Mouse (Mus musculus) limb, embryonic 11.5 days (tissue): ENCODE results near the gene Actr5. TPM values are rescaled to one million over a fixed set of nuclear protein-coding genes. Genes with fewer than 3 reads are reported as not detected.
A peak's percentile ranks its signal among the peaks of the same experiment; 100 is the strongest.

Experiments used
- ATAC-seq: fragments of 200-750 bp; cut with Nextera tagmentation; 2 replicates; pipeline ENCODE4 v1.8.0; 2017; ENCODE audit warnings: low read depth; ENCODE audit not compliant: insufficient number of reproducible peaks, low FRiP score, low TSS enrichment
- DNase-seq: peaks from one replicate; pipeline ENCODE4 v3.0.0-alpha.2; 2015; ENCODE audit warnings: low spot score
- H3K27ac ChIP-seq: fragments of 300-500 bp; sonication (generic); replicated peaks from 2 replicates; pipeline ENCODE4 v1.5.1; 2014; ENCODE audit warnings: low read depth, mild to moderate bottlenecking, low read length
- H3K27me3 ChIP-seq: fragments of 300-500 bp; sonication (generic); 2 replicates; pipeline ENCODE4 v1.6.1; 2014; ENCODE audit warnings: mild to moderate bottlenecking, low read length, mixed read lengths; ENCODE audit not compliant: control insufficient read depth, insufficient read depth
- H3K36me3 ChIP-seq: fragments of 300-500 bp; sonication (generic); 2 replicates; pipeline ENCODE4 v1.6.1; 2014; ENCODE audit warnings: mild to moderate bottlenecking, low read length, moderate library complexity, mixed read lengths; ENCODE audit not compliant: control insufficient read depth, insufficient read depth
- H3K4me1 ChIP-seq: fragments of 300-500 bp; sonication (generic); 2 replicates; pipeline ENCODE4 v1.6.1; 2014; ENCODE audit warnings: low read length, mixed read lengths; ENCODE audit not compliant: control insufficient read depth, insufficient read depth
- H3K4me2 ChIP-seq: fragments of 300-500 bp; sonication (generic); 2 replicates; pipeline ENCODE4 v1.6.1; 2014; ENCODE audit warnings: low read depth, mild to moderate bottlenecking, moderate library complexity; ENCODE audit not compliant: severe bottlenecking
- H3K4me3 ChIP-seq: fragments of 300-500 bp; sonication (generic); 2 replicates; pipeline ENCODE4 v1.5.1; 2014; ENCODE audit warnings: low read depth, low read length
- H3K9ac ChIP-seq: fragments of 300-500 bp; sonication (generic); 2 replicates; pipeline ENCODE4 v1.6.1; 2014; ENCODE audit warnings: mild to moderate bottlenecking, low read length
- H3K9me3 ChIP-seq: fragments of 300-500 bp; sonication (generic); 2 replicates; pipeline ENCODE4 v1.6.1; 2016; ENCODE audit warnings: low read length; ENCODE audit not compliant: control insufficient read depth
- WGBS: fragments of 180-500 bp; shearing (Covaris S2); extraction: QIAGEN DNeasy Blood & Tissue Kit; methylation state at CpG from one replicate; pipeline ENCODE4 v1.1.7; 2014; 5-methylcytosine and 5-hydroxymethylcytosine counted together
- polyA plus RNA-seq: library from polyadenylated mRNA; unstranded; fragments of >200 nt; fragmentation: Nextera tagmentation; extraction: Ambion mirVana; gene quantifications from 2 replicates; pipeline ENCODE4 v1.2.1, GENCODE M21; 2014

The Actr5 gene
- 16.4 and 20.6 TPM in 2 replicates for polyA plus RNA-seq

DNA sequence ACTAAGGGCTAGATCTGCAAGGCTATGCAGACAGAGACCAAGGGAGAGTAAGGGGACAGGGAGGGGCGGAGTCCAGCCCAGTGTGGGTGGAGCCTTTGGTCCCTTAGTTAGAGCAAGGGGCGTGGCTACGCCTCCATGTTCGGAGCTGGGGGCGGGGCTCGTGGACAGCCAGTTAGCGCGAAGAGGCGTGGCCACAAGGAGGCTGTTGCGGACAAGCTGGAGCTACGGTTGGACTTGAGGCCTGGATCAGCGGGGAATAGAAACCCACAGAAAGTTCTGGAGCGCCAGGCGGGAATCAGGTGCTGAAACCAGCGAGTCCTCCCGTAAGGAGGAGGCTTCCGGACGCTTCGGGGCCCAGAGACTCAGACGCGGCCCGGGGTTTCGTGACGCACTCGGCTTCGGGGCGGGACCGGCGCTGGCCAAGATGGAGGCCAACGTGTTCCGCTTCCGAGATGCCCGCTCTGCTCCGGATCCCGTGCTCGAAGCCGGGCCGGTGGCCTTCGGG, at the start of gene Actr5:
TSS of gene Actr5 (plus strand) at position 171 of the 505 bp plus-strand sequence.
- no peaks in the 10 kb centered on the region for H3K9me3 ChIP-seq
- peaks cover 2% of the 10 kb centered on the region; the same call in 1 of the 2 replicates for H3K36me3 ChIP-seq
- peak within 1 kb of the TSS; percentile 67 for H3K27ac ChIP-seq
- peak within 1 kb of the TSS; percentile 84 for H3K4me2 ChIP-seq
- DNase-seq (peak; percentile 98), ATAC-seq (peak; percentile 95)
- H3K4me3 ChIP-seq = peak within 1 kb of the TSS; percentile 78
- H3K27me3 ChIP-seq = no peaks in the 10 kb centered on the region
- H3K4me1 ChIP-seq = peaks cover 11% of the 10 kb centered on the region
- under 1% methylated on average over 39 of the region's 39 CpGs for WGBS
- peak within 1 kb of the TSS; percentile 83 for H3K9ac ChIP-seq

DNA sequence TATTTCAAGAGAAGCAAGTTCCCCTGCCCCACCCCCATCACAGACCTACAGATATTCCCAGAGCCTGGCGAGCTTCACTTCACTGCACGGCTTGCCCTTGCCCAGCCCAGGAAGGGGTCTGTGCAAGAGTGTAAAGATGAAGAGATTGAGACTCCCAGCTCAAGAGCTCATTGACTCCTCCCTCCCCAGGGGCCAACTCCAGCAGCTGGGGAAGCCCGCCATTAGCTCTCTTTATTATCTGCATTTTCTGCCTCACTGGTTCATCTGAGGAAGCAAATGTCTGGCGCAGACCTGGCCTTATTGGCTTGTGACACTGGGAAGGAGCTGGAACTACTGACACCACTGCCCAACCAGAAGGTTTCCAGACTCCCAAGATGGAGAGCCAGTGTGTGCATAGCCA, 44.7 kb upstream of the Actr5 start:
- ATAC-seq (no peak), DNase-seq (no peak)
- no peak overlapping the region for H3K4me3 ChIP-seq
- no peak overlapping the region for H3K27ac ChIP-seq
- no peaks in the 10 kb centered on the region for H3K9me3 ChIP-seq
- no peaks in the 10 kb centered on the region for H3K4me1 ChIP-seq
- no peak overlapping the region for H3K4me2 ChIP-seq
- H3K36me3 ChIP-seq = no peaks in the 10 kb centered on the region
- WGBS = 85% methylated on average over 4 of the region's 4 CpGs
- H3K27me3 ChIP-seq = no peaks in the 10 kb centered on the region
- no peak overlapping the region for H3K9ac ChIP-seq

DNA sequence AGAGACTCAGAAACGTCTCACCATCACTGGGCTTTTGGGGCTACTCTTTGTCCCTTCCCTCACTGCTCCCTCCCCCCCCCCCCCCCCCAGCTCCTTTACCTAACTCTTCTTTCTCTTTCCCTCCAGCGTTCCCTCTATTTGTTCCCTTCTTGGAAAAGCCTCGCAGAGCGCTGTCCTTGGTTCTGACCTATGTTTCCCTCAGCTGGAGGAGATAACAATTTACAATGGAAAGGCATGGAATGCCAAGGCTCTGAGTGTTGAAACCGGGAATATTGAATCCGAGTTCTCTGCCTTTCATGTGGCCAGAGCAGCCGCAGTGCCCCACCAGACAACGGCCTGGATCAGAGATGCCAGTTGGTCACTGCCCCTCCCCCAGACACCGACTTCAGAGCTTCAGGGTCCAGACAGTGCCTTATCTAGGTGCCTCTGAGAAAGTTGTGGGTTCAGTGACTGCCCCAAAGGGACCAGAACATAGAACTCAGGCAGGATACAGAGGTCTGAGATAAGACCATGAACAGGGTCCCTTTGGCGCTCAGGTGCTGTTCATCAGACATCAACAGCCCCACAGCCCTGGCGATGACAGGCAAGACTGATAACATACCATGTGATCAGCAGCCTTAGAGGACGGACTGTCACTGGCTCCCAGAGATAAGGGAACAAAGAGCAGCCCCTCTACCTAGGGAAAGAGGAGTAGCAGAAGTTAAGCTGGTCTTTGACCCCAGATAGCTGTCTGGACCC, 39.9 kb upstream of the Actr5 start:
- ATAC-seq (no peak), DNase-seq (peak; percentile 83)
- Histone ChIP-seq H3K4me1 (no peaks in the 10 kb centered on the region), H3K4me2 (no peak overlapping the region), H3K36me3 (no peaks in the 10 kb centered on the region), H3K27me3 (no peaks in the 10 kb centered on the region), H3K9ac (no peak overlapping the region), H3K27ac (no peak overlapping the region), H3K4me3 (no peak overlapping the region), H3K9me3 (no peaks in the 10 kb centered on the region)
- 11% methylated on average over 12 of the region's 12 CpGs for WGBS

GRCm38 (mm10) chr2:158588524-158589271, 36.0 kb upstream of the Actr5 start:
- H3K27ac ChIP-seq = no peak overlapping the region
- ATAC-seq (no peak), DNase-seq (no peak)
- H3K9ac ChIP-seq = no peak overlapping the region
- H3K4me2 ChIP-seq = no peak overlapping the region
- no peaks in the 10 kb centered on the region for H3K4me1 ChIP-seq
- 30% methylated on average over 8 of the region's 8 CpGs for WGBS
- no peaks in the 10 kb centered on the region for H3K27me3 ChIP-seq
- H3K36me3 ChIP-seq = no peaks in the 10 kb centered on the region
- no peaks in the 10 kb centered on the region for H3K9me3 ChIP-seq
- H3K4me3 ChIP-seq = no peak overlapping the region

- no peaks in the 10 kb centered on the region for H3K36me3 ChIP-seq
- no peak for ATAC-seq
Observed at GRCm38 (mm10) chr2:158590495-158590894, 34.2 kb upstream of the Actr5 start.

DNA sequence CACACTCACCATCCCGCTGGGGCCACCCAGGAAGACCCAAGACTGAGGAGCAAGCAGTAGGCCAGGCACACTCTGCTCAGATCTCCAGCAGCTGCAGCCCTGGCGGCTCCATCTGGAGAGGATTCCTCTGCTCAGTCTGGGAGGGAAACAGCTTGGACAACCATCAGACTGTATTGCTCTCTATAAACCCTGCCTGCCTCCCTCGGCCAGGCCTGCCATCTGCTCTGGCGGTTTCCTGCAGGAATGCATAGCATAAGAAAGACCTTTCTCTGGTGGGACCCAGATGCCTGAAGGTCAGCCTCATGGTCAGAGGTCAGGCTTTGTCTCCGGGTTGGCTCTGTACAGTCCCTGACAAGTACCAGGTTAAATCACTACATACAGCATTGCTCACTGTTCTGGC, 33.4 kb upstream of the Actr5 start:
- no peak for DNase-seq
- ATAC-seq = no peak
- H3K9ac ChIP-seq = no peak overlapping the region
- no peak overlapping the region for H3K27ac ChIP-seq
- no peak overlapping the region for H3K4me2 ChIP-seq
- no peak overlapping the region for H3K4me3 ChIP-seq
- peaks cover 7% of the 10 kb centered on the region; the same call in 1 of the 2 replicates for H3K4me1 ChIP-seq
- no peaks in the 10 kb centered on the region for H3K9me3 ChIP-seq
- no peaks in the 10 kb centered on the region for H3K27me3 ChIP-seq
- 42% methylated on average over 5 of the region's 5 CpGs for WGBS
- H3K36me3 ChIP-seq = no peaks in the 10 kb centered on the region

More at GRCm38 (mm10) chr2:158590495-158590894, 34.2 kb upstream of the Actr5 start:
- Histone ChIP-seq H3K27me3 (no peaks in the 10 kb centered on the region), H3K4me1 (peaks cover 7% of the 10 kb centered on the region; the same call in 1 of the 2 replicates), H3K9me3 (no peaks in the 10 kb centered on the region), H3K4me2 (no peak overlapping the region), H3K4me3 (no peak overlapping the region), H3K9ac (no peak overlapping the region), H3K27ac (no peak overlapping the region)
- 57% methylated on average over 3 of the region's 3 CpGs for WGBS
- DNase-seq = no peak

GRCm38 (mm10) chr2:158593371-158593770, 31.3 kb upstream of the Actr5 start:
- peaks cover 3% of the 10 kb centered on the region; the same call in 1 of the 2 replicates for H3K27me3 ChIP-seq
- DNase-seq = no peak
- no peak overlapping the region for H3K9ac ChIP-seq
- no peak overlapping the region for H3K4me3 ChIP-seq
- H3K4me1 ChIP-seq = peaks cover 7% of the 10 kb centered on the region; the same call in 1 of the 2 replicates
- H3K4me2 ChIP-seq = no peak overlapping the region
- 85% methylated on average over 4 of the region's 4 CpGs for whole genome bisulfite sequencing
- no peak overlapping the region for H3K27ac ChIP-seq
- no peak for ATAC-seq
- no peaks in the 10 kb centered on the region for H3K9me3 ChIP-seq
- no peaks in the 10 kb centered on the region for H3K36me3 ChIP-seq

- Histone ChIP-seq H3K4me2 (no peak overlapping the region), H3K9ac (no peak overlapping the region)
Observed at GRCm38 (mm10) chr2:158595103-158595502, 29.6 kb upstream of the Actr5 start.

More at GRCm38 (mm10) chr2:158595103-158595502, 29.6 kb upstream of the Actr5 start:
- H3K27me3 ChIP-seq = peaks cover 3% of the 10 kb centered on the region; the same call in 1 of the 2 replicates
- 1% methylated on average over 12 of the region's 12 CpGs for WGBS
- ATAC-seq (no peak), DNase-seq (peak; percentile 81)
- no peaks in the 10 kb centered on the region for H3K36me3 ChIP-seq
- H3K27ac ChIP-seq = no peak overlapping the region
- H3K9me3 ChIP-seq = no peaks in the 10 kb centered on the region
- no peak overlapping the region for H3K4me3 ChIP-seq
- peaks cover 7% of the 10 kb centered on the region; the same call in 1 of the 2 replicates for H3K4me1 ChIP-seq
